Mouse (Mus musculus) embryo, embryonic 9.5 days (tissue): ENCODE measurements around the gene Raver2.
A peak's percentile ranks its signal among the peaks of the same experiment; 100 is the strongest.
"Not testable (repeated sequence)": the region's sequence is repeated elsewhere in the genome, so short reads cannot be mapped to it uniquely, and the experiment has no call there.

Experiments used
- DNase-seq: peaks from one replicate; pipeline ENCODE4 v3.0.0-alpha.2; 2017; ENCODE audit errors: extremely low spot score

Raver2 gene

DNA sequence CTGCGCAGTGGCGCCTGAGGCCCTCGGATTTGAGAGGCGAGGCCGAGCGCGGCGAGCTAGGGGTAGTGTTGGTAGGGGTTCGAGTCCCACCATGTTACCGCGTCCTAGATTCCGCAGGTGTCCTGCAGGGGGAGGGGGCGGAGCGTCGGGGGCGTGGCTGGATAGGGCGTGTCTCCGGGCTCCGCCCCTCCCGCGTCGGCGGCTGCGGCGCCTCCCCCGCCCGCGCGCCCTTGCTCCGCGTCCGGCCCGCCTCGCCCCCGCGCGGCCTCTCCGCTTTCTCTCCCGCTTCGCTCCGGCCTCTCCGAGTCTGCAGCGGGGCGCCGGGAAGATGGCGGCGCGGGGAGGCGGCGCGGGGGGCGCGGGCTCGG is at the start of gene Raver2:
Raver2 (plus strand) TSS at position 198 of the 368 bp plus-strand sequence.
- no peak for DNase-seq

DNA sequence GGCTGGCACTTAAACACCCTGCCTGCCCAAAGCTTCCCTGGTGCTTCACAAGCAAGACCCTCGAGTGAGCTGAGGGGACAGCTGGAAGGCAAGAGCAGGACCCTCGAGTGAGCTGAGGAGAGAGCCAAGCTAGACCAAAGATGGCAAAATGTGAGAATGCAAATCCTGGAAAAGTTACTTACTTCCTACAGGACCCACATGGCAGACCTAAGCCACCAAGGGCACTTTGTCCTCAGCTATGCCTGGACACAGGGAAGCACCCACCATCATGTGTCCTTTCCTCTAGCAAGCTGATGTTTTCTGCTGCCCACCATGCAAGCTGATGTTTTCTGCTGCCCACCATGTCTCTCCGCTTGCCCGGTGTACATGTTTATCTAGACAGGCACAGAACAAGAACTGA is 48.2 kb upstream of the Raver2 start, which contains the start of gene Gm10577:
Gm10577 (minus strand) TSS at position 101 of the 400 bp plus-strand sequence.
- no peak for DNase-seq

GRCm38 (mm10) chr4:101026566-101026965 is 42.2 kb upstream of the Raver2 start:
- DNase-seq: no peak

- no peak for DNase-seq
Observed at GRCm38 (mm10) chr4:101026995-101027394, 41.8 kb upstream of the Raver2 start.

DNA sequence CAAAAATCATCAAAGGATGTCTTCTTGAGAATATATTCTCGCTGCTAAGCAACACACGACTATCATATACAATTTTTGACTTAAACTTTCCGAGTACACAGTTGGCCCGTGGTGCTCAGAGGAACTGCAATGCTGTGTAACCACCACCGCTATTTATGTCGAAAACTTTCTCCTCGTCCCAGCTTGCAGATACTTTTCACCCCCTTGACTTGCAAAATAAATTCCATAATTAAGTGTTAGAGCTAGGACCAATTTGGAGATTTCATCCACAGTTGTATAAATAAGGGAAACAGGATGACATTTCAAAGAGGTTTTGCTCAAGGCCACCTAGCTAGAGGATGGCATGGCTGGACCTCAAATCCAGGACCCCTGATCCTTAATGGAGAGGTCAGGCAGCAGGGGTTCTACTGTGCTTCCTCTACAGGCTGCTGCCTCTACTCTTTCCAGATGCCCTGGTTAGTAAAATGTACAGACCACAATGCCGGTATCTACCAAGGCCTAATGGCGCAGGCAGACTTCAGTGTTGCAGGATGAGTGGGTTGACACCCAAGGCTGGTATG is 40.9 kb upstream of the Raver2 start:
- no peak for DNase-seq

DNA sequence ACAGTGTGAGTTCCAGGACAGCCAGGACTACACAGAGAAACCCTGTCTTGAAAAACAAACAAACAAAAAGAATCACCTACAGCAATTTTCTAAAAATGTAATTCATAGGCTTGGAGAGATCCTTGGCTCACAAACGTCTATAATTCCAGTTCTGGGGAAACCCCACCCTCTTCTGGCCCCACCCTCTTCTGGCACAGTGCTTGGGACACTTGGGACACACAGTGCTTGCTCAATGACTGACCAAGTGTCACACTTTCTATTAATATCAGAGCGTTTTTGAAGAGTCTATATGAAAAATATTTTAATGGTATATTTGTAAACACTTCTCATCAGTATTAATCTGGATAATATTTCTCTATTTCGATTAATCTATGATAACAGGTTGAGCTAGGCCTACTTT is 35.7 kb upstream of the Raver2 start:
- DNase-seq: no peak

- DNase-seq: no peak
Observed at GRCm38 (mm10) chr4:101035131-101035530, 33.7 kb upstream of the Raver2 start.

GRCm38 (mm10) chr4:101037156-101037555 is 31.6 kb upstream of the Raver2 start:
- no peak for DNase-seq

DNA sequence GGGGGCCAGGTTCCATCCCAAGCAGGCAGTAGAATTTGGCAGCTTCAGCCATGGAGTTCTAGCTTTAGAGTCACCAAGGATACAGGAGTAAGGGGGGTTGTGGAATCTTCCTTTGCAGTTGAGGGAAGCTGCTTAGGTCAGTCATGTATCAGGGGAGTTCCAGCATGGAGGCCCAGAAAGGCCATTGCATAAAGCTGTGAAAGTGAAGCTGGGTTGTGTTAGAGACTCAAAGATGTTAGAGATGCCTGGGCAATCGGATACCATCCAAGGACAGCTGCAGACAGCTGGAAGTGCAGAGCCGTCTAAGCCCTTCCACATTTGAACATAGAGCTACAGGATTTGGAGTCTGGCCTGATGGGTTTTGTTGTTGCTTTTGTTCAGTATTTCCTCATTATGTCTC is 25.1 kb upstream of the Raver2 start:
- DNase-seq: no peak

GRCm38 (mm10) chr4:101044149-101044548 is 24.6 kb upstream of the Raver2 start:
- no peak for DNase-seq

DNA sequence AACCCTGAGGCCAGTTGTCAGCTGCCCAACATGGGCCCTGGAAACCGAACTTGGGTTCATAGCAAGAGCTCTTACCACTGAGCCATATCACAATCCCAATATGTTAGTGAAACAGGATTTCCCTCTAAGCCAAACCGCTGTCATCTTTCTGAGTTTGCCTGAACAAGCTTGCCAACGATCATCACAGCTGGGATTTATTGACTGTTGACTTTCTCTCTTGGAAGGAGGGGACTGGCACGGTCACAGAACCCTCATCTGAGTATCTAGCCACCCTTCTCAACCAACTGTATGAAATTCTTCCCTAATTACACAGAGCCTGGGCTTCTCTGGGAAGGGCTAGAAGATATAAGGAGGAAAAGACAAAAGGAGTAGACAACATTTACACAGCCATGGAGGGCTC is 22.2 kb upstream of the Raver2 start:
- no peak for DNase-seq

DNA sequence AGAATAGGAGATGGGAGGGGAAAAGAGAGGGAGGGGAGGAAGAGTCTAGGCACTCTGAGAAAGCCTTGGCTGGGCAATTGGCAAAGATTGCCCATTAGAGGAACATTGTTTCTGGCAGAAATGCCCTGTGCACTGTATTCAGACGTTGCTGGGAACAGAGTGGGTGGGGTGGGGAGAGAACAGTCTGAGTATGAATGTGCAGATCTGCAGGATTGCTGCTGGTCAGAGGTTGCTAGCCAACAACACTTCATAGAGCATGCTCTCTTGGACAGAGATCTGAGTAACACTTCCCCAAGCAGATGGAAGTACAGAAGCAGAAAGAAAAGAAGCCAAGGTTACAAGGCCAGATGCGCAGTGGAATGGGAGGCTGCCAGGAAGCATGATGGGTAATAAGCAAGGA is 6.6 kb upstream of the Raver2 start:
- DNase-seq: no peak

DNA sequence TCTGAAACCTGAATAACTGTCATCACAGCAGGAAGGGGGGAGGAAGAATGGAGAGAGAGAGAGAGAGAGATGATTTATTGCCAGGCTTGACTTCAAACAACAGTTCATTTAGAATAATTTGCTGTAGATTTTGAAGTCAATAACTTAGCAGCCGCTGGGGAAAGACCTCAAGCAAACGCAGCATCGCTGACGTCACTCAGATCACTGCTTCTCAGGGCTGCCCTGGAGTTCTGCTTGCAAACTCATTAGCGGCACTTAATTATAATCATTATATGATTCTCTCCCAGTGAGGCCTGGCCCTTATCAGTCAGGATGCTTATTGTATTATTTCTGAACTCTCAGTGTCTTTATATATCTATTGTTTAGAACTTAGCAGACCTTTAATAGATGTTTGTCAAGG is 2.4 kb upstream of the Raver2 start:
- no peak for DNase-seq

DNA sequence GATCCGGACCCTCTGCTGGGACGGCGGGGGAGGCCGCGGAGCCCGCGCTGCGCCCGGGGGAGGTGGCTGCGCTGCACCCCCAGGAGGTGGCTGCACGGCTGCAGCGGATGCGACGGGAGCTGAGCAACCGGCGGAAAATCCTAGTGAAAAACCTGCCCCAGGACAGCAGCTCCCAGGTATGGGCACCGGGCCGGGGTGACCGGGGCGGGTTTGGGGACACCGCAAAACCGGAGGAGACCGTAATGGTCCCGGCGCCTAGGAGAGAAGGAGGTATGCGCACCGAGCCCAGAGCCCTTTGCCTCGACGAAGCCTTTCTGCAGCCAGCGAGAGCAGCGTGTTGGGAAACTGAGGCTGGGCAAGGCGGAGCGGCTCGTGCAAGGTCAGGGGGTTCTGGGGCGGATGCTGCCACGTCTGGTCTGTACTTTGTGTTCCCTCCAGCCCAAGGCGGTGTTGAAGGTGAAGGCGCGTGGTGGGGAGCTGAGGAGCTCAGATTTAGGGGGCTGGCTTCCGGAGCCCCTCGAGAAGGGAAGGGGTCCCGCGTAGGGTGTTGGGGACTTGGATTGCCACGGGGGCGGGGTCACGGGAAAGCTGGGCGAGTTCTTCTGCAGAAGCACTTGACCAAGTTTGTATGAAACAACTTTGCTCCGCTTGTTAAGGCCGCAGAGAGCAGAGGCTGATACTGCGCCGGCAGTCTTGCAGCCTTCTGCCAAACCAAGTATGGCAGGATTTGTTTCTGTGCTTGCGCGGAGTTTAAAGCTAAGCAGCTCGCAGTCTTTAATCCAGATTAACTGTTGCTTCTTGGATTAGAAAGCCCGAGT is 580 bp downstream of the Raver2 start:
- DNase-seq: peak; percentile 76

DNA sequence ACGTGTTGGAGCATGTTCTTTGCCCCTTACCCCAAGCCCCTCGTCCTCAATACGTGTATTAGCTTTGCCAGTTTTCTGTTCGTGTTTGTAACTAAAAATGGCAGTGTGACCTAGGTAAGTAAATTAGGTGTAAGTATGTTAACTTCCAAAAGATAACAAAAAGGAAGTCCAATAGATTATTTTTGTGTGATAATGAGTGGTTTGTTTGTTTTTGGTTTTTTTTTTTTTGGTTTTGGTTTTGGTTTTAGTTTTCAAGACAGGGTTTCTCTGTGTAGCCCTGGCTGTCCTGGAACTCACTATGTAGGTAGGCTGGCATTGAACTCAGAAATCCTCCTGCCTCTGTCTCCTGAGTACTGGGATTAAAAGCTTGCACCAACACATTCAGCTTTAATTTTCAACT is 2.8 kb downstream of the Raver2 start:
- DNase-seq: no peak

- no peak for DNase-seq
Observed at GRCm38 (mm10) chr4:101076425-101076824, 7.6 kb downstream of the Raver2 start.

DNA sequence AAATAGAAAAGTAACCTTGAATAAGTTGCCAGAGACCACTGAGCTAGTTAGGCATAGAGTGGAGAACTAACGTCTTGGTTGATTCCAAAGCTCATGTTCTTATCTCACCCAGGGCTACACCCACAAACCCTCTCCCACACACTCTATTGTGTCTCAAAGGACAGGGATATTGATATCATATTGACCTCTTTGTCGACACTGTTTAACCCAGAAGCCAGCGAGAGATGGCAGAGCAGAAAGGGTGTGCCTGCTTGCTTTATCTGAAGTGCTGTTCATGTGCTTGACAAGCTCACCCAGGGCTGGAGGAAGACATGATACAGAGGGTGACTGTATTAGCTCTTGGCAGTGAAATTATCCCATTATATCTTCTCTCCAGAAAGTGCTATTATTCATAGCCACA is 11.2 kb downstream of the Raver2 start:
- DNase-seq: no peak

DNA sequence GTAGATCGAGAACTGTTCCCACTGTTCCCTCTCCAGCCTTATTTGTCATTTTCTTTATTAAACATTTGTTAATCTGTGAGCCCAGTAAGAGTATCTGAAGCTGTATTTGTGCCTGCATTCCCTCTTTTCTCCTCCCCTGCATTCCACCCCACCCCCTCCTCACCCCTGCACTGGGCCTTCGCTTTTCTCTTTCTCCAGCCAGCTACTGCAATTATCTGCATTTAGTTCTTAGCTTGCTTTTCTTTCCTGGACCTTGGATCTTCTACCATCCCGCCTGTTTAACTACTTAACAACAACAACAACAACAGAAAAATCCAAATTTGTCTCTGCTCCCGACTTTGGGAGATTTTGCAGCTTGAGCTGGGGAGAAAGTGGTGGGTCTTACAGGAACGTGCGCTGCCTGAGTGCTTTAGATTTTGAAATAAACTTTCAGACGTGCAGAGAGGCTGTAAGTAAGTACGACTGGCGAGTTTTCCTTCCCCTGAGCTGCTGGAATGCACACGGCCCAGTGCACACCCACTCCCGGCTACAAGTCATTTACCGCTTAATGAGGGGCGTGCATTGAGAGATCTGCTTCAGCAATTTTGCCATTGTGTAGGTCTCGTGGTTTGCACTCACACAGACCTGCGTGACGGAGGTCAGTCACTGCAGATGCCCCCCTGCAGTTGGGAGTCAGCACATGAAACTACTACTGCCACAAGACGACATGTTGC is 13.5 kb downstream of the Raver2 start:
- peak; percentile 35 for DNase-seq

DNA sequence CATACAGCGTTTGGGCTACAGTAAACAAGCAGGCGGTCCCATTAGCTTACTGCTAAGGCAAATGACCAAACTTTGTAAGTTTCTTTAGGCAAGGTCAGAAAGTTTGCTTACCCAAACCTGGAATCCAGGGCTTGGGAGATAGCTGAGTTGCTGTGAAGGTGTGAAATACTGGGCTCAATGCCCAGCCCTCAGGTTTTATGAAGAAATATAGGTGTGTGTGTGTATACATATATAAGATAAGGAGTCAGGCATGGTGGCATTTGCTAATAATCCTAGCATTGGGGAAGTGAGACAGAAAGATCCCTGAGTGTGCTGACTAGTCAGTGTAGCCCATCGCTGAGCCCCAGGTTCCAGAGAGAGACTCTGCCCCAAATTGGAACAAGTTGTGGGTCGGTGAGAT is 16.1 kb downstream of the Raver2 start:
- DNase-seq: no peak

DNA sequence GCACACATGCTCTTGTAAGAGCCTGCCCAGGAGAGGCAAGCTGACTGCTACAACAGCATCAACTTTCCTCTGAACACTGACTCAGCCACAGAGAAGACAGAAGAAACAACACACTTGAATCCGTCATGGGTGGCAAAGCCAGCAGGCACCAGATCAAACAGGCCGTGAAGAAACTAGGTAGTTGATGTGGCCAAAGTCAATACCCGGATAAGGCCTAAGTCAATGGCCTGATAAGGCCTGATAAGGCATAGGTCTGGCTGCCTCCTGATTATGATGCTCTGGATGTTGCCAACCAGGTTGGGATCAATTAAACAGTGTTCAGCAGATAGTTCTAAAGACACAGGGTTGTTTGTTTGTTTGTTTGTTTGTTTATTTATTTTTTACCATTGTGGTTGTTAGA is 17.3 kb downstream of the Raver2 start:
- DNase-seq: no peak

GRCm38 (mm10) chr4:101087721-101088120 is 18.9 kb downstream of the Raver2 start:
- no peak for DNase-seq

DNA sequence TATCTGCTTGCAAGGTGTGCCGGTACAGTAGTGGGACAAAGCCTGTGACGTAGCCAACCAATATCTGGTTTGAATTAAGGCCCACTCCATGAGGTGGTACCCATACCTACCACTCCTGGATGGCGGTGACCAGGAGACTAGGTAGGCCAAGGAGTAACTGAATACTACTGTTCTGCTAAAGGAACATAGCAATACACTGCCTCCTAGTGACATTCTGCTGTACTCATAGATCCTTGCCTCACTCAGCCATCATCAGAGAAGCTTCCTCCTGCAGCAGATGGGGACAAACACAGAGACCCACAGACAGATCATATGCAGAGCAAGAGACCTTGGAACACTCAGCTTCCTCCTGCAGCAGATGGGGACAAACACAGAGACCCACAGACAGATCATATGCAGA is 21.8 kb downstream of the Raver2 start:
- not testable (repeated sequence) for DNase-seq

GRCm38 (mm10) chr4:101093292-101093691 is 24.5 kb downstream of the Raver2 start:
- DNase-seq: no peak
